Mouse (Mus musculus) liver, embryonic 14.5 days (tissue): Measurements from ENCODE around the gene H2-Ab1.

ENCODE experiments used
- CTCF ChIP-seq: IDR thresholded peaks from 2 replicates; pipeline ENCODE4 v1.5.1; 2016; ENCODE audit warnings: antibody characterized with exemption, low read depth, control low read depth
- EP300 ChIP-seq: IDR thresholded peaks from 2 replicates; pipeline ENCODE4 v1.6.1; 2016; ENCODE audit warnings: antibody characterized with exemption, low read depth

GRCm38 (mm10) chr17:34286999-34287398 lies 29.5 kb downstream of the H2-Ab1 start:
- TF ChIP-seq CTCF (no peak), EP300 (no peak)
